Mouse (Mus musculus) E14TG2a.4 (cell line): ENCODE measurements around the gene Surf4.
"Not testable (repeated sequence)": the region's sequence is repeated elsewhere in the genome, so short reads cannot be mapped to it uniquely, and the experiment has no call there.

ENCODE experiments used
- CTCF ChIP-seq: conservative IDR thresholded peaks from 2 replicates; pipeline ENCODE4 v1.5.1; 2014; ENCODE audit warnings: low read length
- POU5F1 ChIP-seq: IDR thresholded peaks from 2 replicates; pipeline ENCODE4 v1.6.1; 2014; ENCODE audit warnings: low read length, borderline replicate concordance

GRCm38 (mm10) chr2:26885541-26885940 lies 48.2 kb downstream of the Surf4 start:
- not testable (repeated sequence) for TF ChIP-seq CTCF, POU5F1
